Mouse (Mus musculus): Measurements from ENCODE around the gene 4931423N10Rik. TPM values are rescaled to one million over a fixed set of nuclear protein-coding genes. Genes with fewer than 3 reads are reported as not detected.

The 4931423N10Rik gene
- not detected in 2 replicates for polyA plus RNA-seq (2015; fragmentation: Nextera tagmentation; extraction: Ambion mirVana)

GRCm38 (mm10) chr2:23207070-23207526 is at the start of gene 4931423N10Rik:
4931423N10Rik (plus strand) TSS chr2:23207476.
- TF ChIP-seq CTCF (IDR thresholded peaks at IDR 0.05; ENCODE audit: low read depth) = peak; percentile 40
- Histone ChIP-seq H3K27ac (ENCODE audit: low read depth, low read length) (no peak within 1 kb of the TSS), H3K4me1 (replicated peaks; ENCODE audit: control insufficient read depth, insufficient read depth, low read length) (no peaks in the 10 kb centered on the region), H3K4me3 (ENCODE audit: low read depth, low read length) (no peak within 1 kb of the TSS), H3K4me2 (replicated peaks; ENCODE audit: low read depth) (no peak within 1 kb of the TSS), H3K9ac (ENCODE audit: low read depth, low read length) (no peak within 1 kb of the TSS), H3K9me3 (ENCODE audit: control insufficient read depth) (no peaks in the 10 kb centered on the region), H3K27me3 (replicated peaks; ENCODE audit: control insufficient read depth, insufficient read depth, low read length) (no peaks in the 10 kb centered on the region), H3K36me3 (ENCODE audit: control insufficient read depth, insufficient read depth) (no peaks in the 10 kb centered on the region)
- no peak for ATAC-seq
- 75% methylated on average over 15 of the region's 15 CpGs for WGBS

- no peak for TF ChIP-seq CTCF (IDR thresholded peaks at IDR 0.05; ENCODE audit: low read depth)
- 59% methylated on average over 3 of the region's 3 CpGs for WGBS
These were observed 35.0 kb upstream of the 4931423N10Rik start for GRCm38 (mm10) chr2:23172305-23172704.

GRCm38 (mm10) chr2:23194366-23194765 is 12.9 kb upstream of the 4931423N10Rik start:
- no peaks in the 10 kb centered on the region for H3K27me3 ChIP-seq (replicated peaks; ENCODE audit: control insufficient read depth, insufficient read depth, low read length)
- no peaks in the 10 kb centered on the region for H3K4me1 ChIP-seq (replicated peaks; ENCODE audit: control insufficient read depth, insufficient read depth, low read length)
- H3K4me3 ChIP-seq (ENCODE audit: low read depth, low read length) = no peak overlapping the region
- no peaks in the 10 kb centered on the region for H3K9me3 ChIP-seq (ENCODE audit: control insufficient read depth)
- ATAC-seq = no peak
- TF ChIP-seq CTCF (IDR thresholded peaks at IDR 0.05; ENCODE audit: low read depth) = no peak
- 84% methylated on average over 1 of the region's 1 CpGs for WGBS
- H3K4me2 ChIP-seq (replicated peaks; ENCODE audit: low read depth) = no peak overlapping the region
- no peak overlapping the region for H3K9ac ChIP-seq (ENCODE audit: low read depth, low read length)
- H3K36me3 ChIP-seq (ENCODE audit: control insufficient read depth, insufficient read depth) = peaks cover 58% of the 10 kb centered on the region
- H3K27ac ChIP-seq (ENCODE audit: low read depth, low read length) = no peak overlapping the region

More at GRCm38 (mm10) chr2:23172305-23172704, 35.0 kb upstream of the 4931423N10Rik start:
- H3K9ac ChIP-seq (ENCODE audit: low read depth, low read length) = no peak overlapping the region
- H3K36me3 ChIP-seq (ENCODE audit: control insufficient read depth, insufficient read depth) = peaks cover 70% of the 10 kb centered on the region
- no peaks in the 10 kb centered on the region for H3K4me1 ChIP-seq (replicated peaks; ENCODE audit: control insufficient read depth, insufficient read depth, low read length)
- no peak overlapping the region for H3K4me2 ChIP-seq (replicated peaks; ENCODE audit: low read depth)
- no peaks in the 10 kb centered on the region for H3K27me3 ChIP-seq (replicated peaks; ENCODE audit: control insufficient read depth, insufficient read depth, low read length)
- ATAC-seq = peak; percentile 43; the same call in 1 of the 2 replicates
- no peak overlapping the region for H3K27ac ChIP-seq (ENCODE audit: low read depth, low read length)
- no peaks in the 10 kb centered on the region for H3K9me3 ChIP-seq (ENCODE audit: control insufficient read depth)
- no peak overlapping the region for H3K4me3 ChIP-seq (ENCODE audit: low read depth, low read length)

GRCm38 (mm10) chr2:23201034-23201433 is 6.2 kb upstream of the 4931423N10Rik start:
- ATAC-seq = no peak
- 45% methylated on average over 1 of the region's 1 CpGs for WGBS

GRCm38 (mm10) chr2:23202900-23203670 is 4.2 kb upstream of the 4931423N10Rik start:
- no peak overlapping the region for H3K4me2 ChIP-seq (replicated peaks; ENCODE audit: low read depth)
- ATAC-seq = no peak
- no peak overlapping the region for H3K27ac ChIP-seq (ENCODE audit: low read depth, low read length)
- H3K9ac ChIP-seq (ENCODE audit: low read depth, low read length) = no peak overlapping the region
- no peaks in the 10 kb centered on the region for H3K9me3 ChIP-seq (ENCODE audit: control insufficient read depth)
- H3K4me3 ChIP-seq (ENCODE audit: low read depth, low read length) = no peak overlapping the region
- TF ChIP-seq CTCF (IDR thresholded peaks at IDR 0.05; ENCODE audit: low read depth) = no peak
- WGBS = 69% methylated on average over 15 of the region's 15 CpGs
- H3K27me3 ChIP-seq (replicated peaks; ENCODE audit: control insufficient read depth, insufficient read depth, low read length) = no peaks in the 10 kb centered on the region
- H3K4me1 ChIP-seq (replicated peaks; ENCODE audit: control insufficient read depth, insufficient read depth, low read length) = no peaks in the 10 kb centered on the region
- peaks cover 23% of the 10 kb centered on the region for H3K36me3 ChIP-seq (ENCODE audit: control insufficient read depth, insufficient read depth)

More at GRCm38 (mm10) chr2:23201034-23201433, 6.2 kb upstream of the 4931423N10Rik start:
- Histone ChIP-seq H3K4me1 (replicated peaks; ENCODE audit: control insufficient read depth, insufficient read depth, low read length) (no peaks in the 10 kb centered on the region), H3K27ac (ENCODE audit: low read depth, low read length) (no peak overlapping the region), H3K4me3 (ENCODE audit: low read depth, low read length) (no peak overlapping the region), H3K36me3 (ENCODE audit: control insufficient read depth, insufficient read depth) (peaks cover 27% of the 10 kb centered on the region), H3K4me2 (replicated peaks; ENCODE audit: low read depth) (no peak overlapping the region), H3K27me3 (replicated peaks; ENCODE audit: control insufficient read depth, insufficient read depth, low read length) (no peaks in the 10 kb centered on the region), H3K9me3 (ENCODE audit: control insufficient read depth) (no peaks in the 10 kb centered on the region), H3K9ac (ENCODE audit: low read depth, low read length) (no peak overlapping the region)
- no peak for TF ChIP-seq CTCF (IDR thresholded peaks at IDR 0.05; ENCODE audit: low read depth)

DNA sequence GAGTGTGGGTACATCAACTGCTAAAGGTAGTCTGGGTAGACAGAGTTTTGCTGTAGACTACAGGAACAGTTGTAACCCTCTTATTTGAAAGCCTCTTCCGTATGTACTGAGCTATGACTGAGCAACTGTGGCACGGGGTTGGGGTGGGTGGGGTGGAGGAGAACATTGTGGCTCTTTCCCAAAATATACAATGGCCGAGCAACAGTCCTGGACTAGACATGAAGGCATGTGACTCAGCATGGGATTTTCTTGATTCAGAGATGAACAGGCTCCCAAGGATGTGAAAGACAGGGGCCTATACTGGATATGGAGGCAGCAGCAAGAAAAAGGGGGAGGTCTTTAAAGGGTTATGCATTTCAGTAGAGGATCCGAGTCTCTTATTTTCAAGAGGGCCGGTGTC is 6.4 kb downstream of the 4931423N10Rik start:
- TF ChIP-seq CTCF (IDR thresholded peaks at IDR 0.05; ENCODE audit: low read depth) = no peak
- 80% methylated on average over 5 of the region's 5 CpGs for WGBS
- no peak for ATAC-seq
- Histone ChIP-seq H3K4me2 (replicated peaks; ENCODE audit: low read depth) (no peak overlapping the region), H3K4me3 (ENCODE audit: low read depth, low read length) (no peak overlapping the region), H3K9ac (ENCODE audit: low read depth, low read length) (no peak overlapping the region), H3K27ac (ENCODE audit: low read depth, low read length) (no peak overlapping the region), H3K4me1 (replicated peaks; ENCODE audit: control insufficient read depth, insufficient read depth, low read length) (no peaks in the 10 kb centered on the region), H3K36me3 (ENCODE audit: control insufficient read depth, insufficient read depth) (no peaks in the 10 kb centered on the region), H3K9me3 (ENCODE audit: control insufficient read depth) (no peaks in the 10 kb centered on the region), H3K27me3 (replicated peaks; ENCODE audit: control insufficient read depth, insufficient read depth, low read length) (no peaks in the 10 kb centered on the region)

All from intestine, postnatal 0 days (tissue).